Mouse (Mus musculus): ENCODE measurements around the gene Klhl22. TPM values are rescaled to one million over a fixed set of nuclear protein-coding genes. Genes with fewer than 3 reads are reported as not detected.

Klhl22 gene
- polyA plus RNA-seq, 1 experiment from 2014 or later, result 40.6 TPM

- Histone ChIP-seq H3K4me1 (peaks cover 87% of the 10 kb centered on the region), H3K9me3 (no peaks in the 10 kb centered on the region), H3K4me3 (peak overlapping the region; percentile 51), H3K27ac (replicated peaks) (no peak overlapping the region), H3K9ac (peak overlapping the region; percentile 76), H3K36me3 (peaks cover 15% of the 10 kb centered on the region), H3K4me2 (peak overlapping the region; percentile 73), H3K27me3 (replicated peaks) (peaks cover 96% of the 10 kb centered on the region)
- 7% methylated on average over 83 of the region's 83 CpGs for WGBS
- ATAC-seq (ENCODE audit: extremely low read depth, insufficient number of reproducible peaks, low FRiP score, low TSS enrichment), result no peak
Measured at GRCm38 (mm10) chr16:17802839-17803674, 43.6 kb downstream of the Klhl22 start.

GRCm38 (mm10) chr16:17803675-17804448, 44.4 kb downstream of the Klhl22 start:
- Histone ChIP-seq H3K4me2 (peak overlapping the region; percentile 73), H3K36me3 (peaks cover 19% of the 10 kb centered on the region), H3K27me3 (replicated peaks) (peaks cover 94% of the 10 kb centered on the region), H3K9ac (peak overlapping the region; percentile 56), H3K9me3 (no peaks in the 10 kb centered on the region), H3K4me3 (peak overlapping the region; percentile 51), H3K27ac (replicated peaks) (no peak overlapping the region), H3K4me1 (peaks cover 85% of the 10 kb centered on the region)
- 24% methylated on average over 33 of the region's 33 CpGs for WGBS
- ATAC-seq (ENCODE audit: extremely low read depth, insufficient number of reproducible peaks, low FRiP score, low TSS enrichment), result no peak

- Histone ChIP-seq H3K9me3 (no peaks in the 10 kb centered on the region), H3K4me3 (peak overlapping the region; percentile 47), H3K27me3 (replicated peaks) (peaks cover 91% of the 10 kb centered on the region), H3K27ac (replicated peaks) (no peak overlapping the region), H3K4me2 (peak overlapping the region; percentile 73), H3K36me3 (peaks cover 19% of the 10 kb centered on the region), H3K9ac (peak overlapping the region; percentile 56), H3K4me1 (peaks cover 84% of the 10 kb centered on the region)
- ATAC-seq (ENCODE audit: extremely low read depth, insufficient number of reproducible peaks, low FRiP score, low TSS enrichment), result no peak
- 6% methylated on average over 33 of the region's 33 CpGs for whole genome bisulfite sequencing
Measured at GRCm38 (mm10) chr16:17804449-17804912, 45.1 kb downstream of the Klhl22 start.

- Histone ChIP-seq H3K36me3 (peaks cover 19% of the 10 kb centered on the region), H3K9ac (peak overlapping the region; percentile 56), H3K4me3 (peak overlapping the region; percentile 47)
Measured at GRCm38 (mm10) chr16:17804982-17805381, 45.6 kb downstream of the Klhl22 start.

GRCm38 (mm10) chr16:17806581-17807191, 47.3 kb downstream of the Klhl22 start:
- WGBS, result 9% methylated on average over 50 of the region's 50 CpGs
- Histone ChIP-seq H3K27me3 (replicated peaks) (peaks cover 78% of the 10 kb centered on the region), H3K4me1 (peaks cover 86% of the 10 kb centered on the region), H3K9me3 (no peaks in the 10 kb centered on the region), H3K4me2 (peak overlapping the region; percentile 93), H3K36me3 (peaks cover 19% of the 10 kb centered on the region), H3K9ac (peak overlapping the region; percentile 83), H3K27ac (replicated peaks) (peak overlapping the region; percentile 44; the same call in 1 of the 2 replicates), H3K4me3 (peak overlapping the region; percentile 57)
- no peak; the same call in 1 of the 2 replicates for ATAC-seq (ENCODE audit: extremely low read depth, insufficient number of reproducible peaks, low FRiP score, low TSS enrichment)

More at GRCm38 (mm10) chr16:17804982-17805381, 45.6 kb downstream of the Klhl22 start:
- H3K4me1 ChIP-seq, result peaks cover 84% of the 10 kb centered on the region
- H3K27ac ChIP-seq (replicated peaks), result no peak overlapping the region
- H3K27me3 ChIP-seq (replicated peaks), result peaks cover 86% of the 10 kb centered on the region
- WGBS, result 34% methylated on average over 7 of the region's 7 CpGs
- H3K9me3 ChIP-seq, result no peaks in the 10 kb centered on the region
- H3K4me2 ChIP-seq, result peak overlapping the region; percentile 73
- no peak for ATAC-seq (ENCODE audit: extremely low read depth, insufficient number of reproducible peaks, low FRiP score, low TSS enrichment)

GRCm38 (mm10) chr16:17807192-17808009, 48.0 kb downstream of the Klhl22 start:
- H3K4me3 ChIP-seq, result peak overlapping the region; percentile 57
- no peaks in the 10 kb centered on the region for H3K9me3 ChIP-seq
- H3K9ac ChIP-seq, result peak overlapping the region; percentile 83
- peak overlapping the region; percentile 44; the same call in 1 of the 2 replicates for H3K27ac ChIP-seq (replicated peaks)
- peaks cover 72% of the 10 kb centered on the region for H3K27me3 ChIP-seq (replicated peaks)
- peak overlapping the region; percentile 93 for H3K4me2 ChIP-seq
- H3K36me3 ChIP-seq, result peaks cover 19% of the 10 kb centered on the region
- ATAC-seq (ENCODE audit: extremely low read depth, insufficient number of reproducible peaks, low FRiP score, low TSS enrichment), result peak; percentile 29; the same call in 1 of the 2 replicates
- 4% methylated on average over 72 of the region's 73 CpGs for WGBS
- peaks cover 84% of the 10 kb centered on the region for H3K4me1 ChIP-seq

GRCm38 (mm10) chr16:17809125-17809524, 49.7 kb downstream of the Klhl22 start:
- peaks cover 70% of the 10 kb centered on the region for H3K27me3 ChIP-seq (replicated peaks)
- H3K27ac ChIP-seq (replicated peaks), result peak overlapping the region; percentile 68
- H3K9ac ChIP-seq, result no peak overlapping the region
- WGBS, result 75% methylated on average over 4 of the region's 4 CpGs
- peaks cover 10% of the 10 kb centered on the region for H3K36me3 ChIP-seq
- no peak overlapping the region for H3K4me3 ChIP-seq
- peaks cover 78% of the 10 kb centered on the region for H3K4me1 ChIP-seq
- no peak for ATAC-seq (ENCODE audit: extremely low read depth, insufficient number of reproducible peaks, low FRiP score, low TSS enrichment)
- H3K4me2 ChIP-seq, result no peak overlapping the region
- no peaks in the 10 kb centered on the region for H3K9me3 ChIP-seq

GRCm38 (mm10) chr16:17809711-17810110, 50.3 kb downstream of the Klhl22 start:
- Histone ChIP-seq H3K27me3 (replicated peaks) (peaks cover 70% of the 10 kb centered on the region), H3K36me3 (peaks cover 10% of the 10 kb centered on the region), H3K4me2 (no peak overlapping the region), H3K4me3 (no peak overlapping the region), H3K4me1 (peaks cover 72% of the 10 kb centered on the region), H3K9ac (no peak overlapping the region), H3K27ac (replicated peaks) (peak overlapping the region; percentile 68), H3K9me3 (no peaks in the 10 kb centered on the region)
- no peak for ATAC-seq (ENCODE audit: extremely low read depth, insufficient number of reproducible peaks, low FRiP score, low TSS enrichment)
- WGBS, result 33% methylated on average over 7 of the region's 7 CpGs

- no peak overlapping the region for H3K4me3 ChIP-seq
- H3K9me3 ChIP-seq, result no peaks in the 10 kb centered on the region
- 0 out of 2 replicates have a peak overlapping the region, but pooled peaks have one; percentile 14 for H3K9ac ChIP-seq
- WGBS, result 6% methylated on average over 5 of the region's 5 CpGs
- ATAC-seq (ENCODE audit: extremely low read depth, insufficient number of reproducible peaks, low FRiP score, low TSS enrichment), result no peak
- peaks cover 10% of the 10 kb centered on the region for H3K36me3 ChIP-seq
- 0 out of 2 replicates have a peak overlapping the region, but pooled peaks have one; percentile 1 for H3K27ac ChIP-seq (replicated peaks)
- no peak overlapping the region for H3K4me2 ChIP-seq
- H3K27me3 ChIP-seq (replicated peaks), result peaks cover 65% of the 10 kb centered on the region
- H3K4me1 ChIP-seq, result peaks cover 62% of the 10 kb centered on the region
Measured at GRCm38 (mm10) chr16:17812120-17812519, 52.7 kb downstream of the Klhl22 start.

GRCm38 (mm10) chr16:17813173-17813572, 53.8 kb downstream of the Klhl22 start:
- 0 out of 2 replicates have a peak, but pooled peaks cover 3% of the 10 kb centered on the region for H3K9me3 ChIP-seq
- H3K4me1 ChIP-seq, result peaks cover 51% of the 10 kb centered on the region
- H3K4me3 ChIP-seq, result no peak overlapping the region
- peaks cover 62% of the 10 kb centered on the region for H3K27me3 ChIP-seq (replicated peaks)
- ATAC-seq (ENCODE audit: extremely low read depth, insufficient number of reproducible peaks, low FRiP score, low TSS enrichment), result no peak
- no peak overlapping the region for H3K4me2 ChIP-seq
- H3K36me3 ChIP-seq, result peaks cover 4% of the 10 kb centered on the region
- H3K27ac ChIP-seq (replicated peaks), result no peak overlapping the region
- 38% methylated on average over 4 of the region's 4 CpGs for WGBS
- H3K9ac ChIP-seq, result no peak overlapping the region
